Mouse (Mus musculus): Measurements from ENCODE around the gene Lipe.

Gene Lipe

DNA sequence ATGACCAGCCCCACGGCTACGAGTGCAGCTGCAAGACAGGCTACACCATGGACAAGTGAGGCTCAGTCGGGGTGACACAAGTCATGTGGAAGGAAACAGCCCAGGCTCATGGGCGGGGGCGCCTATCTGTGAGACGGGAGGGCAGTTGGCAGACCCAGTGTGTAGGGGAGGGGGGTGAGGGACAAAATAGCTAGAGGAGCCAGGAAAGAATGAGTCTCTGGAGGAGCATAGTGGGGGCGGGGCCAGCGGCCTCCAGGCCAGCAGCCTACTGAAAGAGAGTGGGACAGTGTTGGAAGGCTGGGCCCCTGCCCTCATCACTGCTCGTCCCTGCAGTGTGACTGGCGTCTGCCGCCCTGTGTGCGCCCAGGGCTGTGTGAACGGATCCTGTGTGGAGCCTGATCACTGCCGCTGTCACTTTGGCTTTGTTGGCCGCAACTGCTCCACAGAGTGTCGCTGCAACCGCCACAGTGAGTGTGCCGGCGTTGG is 39.7 kb downstream of the Lipe start:
- DNase-seq: no peak

GRCm38 (mm10) chr7:25348861-25349260 is 49.6 kb downstream of the Lipe start:
- no peak for DNase-seq

- DNase-seq: no peak
Observed at GRCm38 (mm10) chr7:25341000-25341784, 57.3 kb downstream of the Lipe start.

DNA sequence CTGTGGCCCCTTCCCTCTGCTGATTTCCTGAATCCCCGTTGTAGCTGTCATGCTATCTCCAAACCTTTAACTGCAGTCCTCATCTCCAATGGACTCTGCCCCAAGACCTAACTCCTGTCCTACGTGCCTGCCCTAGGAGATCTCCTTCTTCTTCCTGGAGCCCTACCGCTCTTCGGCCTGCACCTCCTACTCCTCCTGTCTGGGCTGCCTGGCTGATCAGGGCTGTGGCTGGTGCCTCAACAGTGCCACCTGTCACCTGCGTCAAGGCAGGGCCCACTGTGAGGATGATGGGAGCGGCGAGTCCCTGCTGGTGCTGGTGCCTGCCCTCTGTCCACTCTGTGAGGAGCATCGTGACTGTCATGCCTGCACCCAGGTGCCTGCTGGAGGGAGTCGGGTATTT is 59.2 kb downstream of the Lipe start:
- no peak for DNase-seq

- no peak for DNase-seq
Observed at GRCm38 (mm10) chr7:25334472-25334871, 64.0 kb downstream of the Lipe start.

DNA sequence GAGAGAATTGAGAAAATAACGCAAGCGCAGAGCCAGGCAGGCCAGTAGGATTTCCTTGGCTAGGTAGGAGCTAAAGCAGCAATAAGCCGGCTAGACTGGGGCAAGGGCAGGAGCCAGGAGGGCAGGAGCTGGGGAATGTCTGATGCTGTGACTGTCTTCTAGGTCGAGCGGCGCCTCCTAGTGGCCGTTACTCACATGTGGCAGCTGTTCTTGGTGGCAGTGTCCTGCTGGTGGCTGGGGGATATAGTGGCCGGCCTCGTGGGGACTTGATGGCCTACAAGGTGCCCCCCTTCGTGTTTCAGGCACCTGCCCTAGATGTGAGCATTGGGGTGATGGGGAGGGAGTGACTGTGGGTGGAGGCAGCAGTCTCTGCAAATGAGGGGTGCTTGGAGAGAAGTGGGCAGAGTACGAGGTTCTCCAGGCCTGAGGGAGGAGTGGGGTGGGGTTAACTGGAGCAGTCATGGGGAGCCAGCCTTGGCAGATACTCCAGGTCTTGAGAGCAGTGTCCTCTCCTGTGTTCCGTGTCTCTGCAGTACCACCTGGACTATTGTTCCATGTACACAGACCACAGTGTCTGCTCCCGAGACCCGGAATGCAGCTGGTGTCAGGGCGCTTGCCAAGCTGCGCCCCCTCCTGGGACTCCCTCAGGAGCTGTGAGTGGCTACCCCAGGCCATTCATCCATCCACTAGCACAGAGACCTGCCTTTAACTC is 64.8 kb downstream of the Lipe start:
- peak; percentile 69 to 72 for DNase-seq
